Mouse (Mus musculus): ENCODE results near the gene Ccdc194.
A peak's percentile ranks its signal among the peaks of the same experiment; 100 is the strongest.

Gene Ccdc194

GRCm38 (mm10) chr8:71525226-71526050 lies at the start of gene Ccdc194:
Gene Ccdc194, minus strand, starts transcription at chr8:71525711.
- no peak for DNase-seq (ENCODE audit: inconsistent ontology term)

DNA sequence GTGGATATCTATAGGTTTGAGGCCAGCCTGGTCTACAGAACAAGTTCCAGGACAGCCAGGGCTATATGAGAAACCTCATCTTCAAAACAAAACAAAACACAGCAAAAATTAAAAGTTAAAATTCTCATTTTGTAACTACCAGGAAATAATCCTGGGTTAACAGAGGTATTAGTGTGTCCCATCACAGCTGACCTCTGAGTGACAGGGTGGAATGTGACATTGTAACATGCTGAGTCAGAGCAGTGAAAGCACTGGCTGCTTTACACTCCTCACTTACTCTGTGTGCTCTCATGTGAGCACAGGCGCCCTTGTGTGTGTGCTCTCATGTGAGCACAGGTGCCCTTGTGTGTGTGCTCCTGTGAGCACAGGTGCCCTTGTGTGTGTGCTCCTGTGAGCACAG lies 49.5 kb upstream of the Ccdc194 start:
- DNase-seq (ENCODE audit: inconsistent ontology term) = no peak

DNA sequence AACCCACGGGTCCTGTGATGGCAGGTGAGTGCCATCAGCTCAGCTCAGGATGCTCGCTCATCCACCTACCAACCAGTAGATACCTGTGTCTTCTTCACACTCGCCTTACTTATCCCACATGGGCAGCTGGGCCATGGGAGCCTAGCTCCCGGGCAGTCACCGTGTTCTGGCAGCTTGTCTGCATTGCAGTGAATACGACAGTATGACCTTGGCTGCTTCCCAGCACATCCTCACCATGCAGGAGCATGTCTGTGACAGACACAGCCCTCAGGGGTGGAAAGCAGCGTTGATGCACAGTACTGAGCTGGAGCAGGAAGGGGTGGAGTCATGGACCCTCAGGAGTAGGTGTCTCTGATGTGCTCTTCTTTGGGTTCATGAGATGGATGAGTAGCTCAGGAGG lies 48.9 kb upstream of the Ccdc194 start:
- no peak for DNase-seq (ENCODE audit: inconsistent ontology term)

DNA sequence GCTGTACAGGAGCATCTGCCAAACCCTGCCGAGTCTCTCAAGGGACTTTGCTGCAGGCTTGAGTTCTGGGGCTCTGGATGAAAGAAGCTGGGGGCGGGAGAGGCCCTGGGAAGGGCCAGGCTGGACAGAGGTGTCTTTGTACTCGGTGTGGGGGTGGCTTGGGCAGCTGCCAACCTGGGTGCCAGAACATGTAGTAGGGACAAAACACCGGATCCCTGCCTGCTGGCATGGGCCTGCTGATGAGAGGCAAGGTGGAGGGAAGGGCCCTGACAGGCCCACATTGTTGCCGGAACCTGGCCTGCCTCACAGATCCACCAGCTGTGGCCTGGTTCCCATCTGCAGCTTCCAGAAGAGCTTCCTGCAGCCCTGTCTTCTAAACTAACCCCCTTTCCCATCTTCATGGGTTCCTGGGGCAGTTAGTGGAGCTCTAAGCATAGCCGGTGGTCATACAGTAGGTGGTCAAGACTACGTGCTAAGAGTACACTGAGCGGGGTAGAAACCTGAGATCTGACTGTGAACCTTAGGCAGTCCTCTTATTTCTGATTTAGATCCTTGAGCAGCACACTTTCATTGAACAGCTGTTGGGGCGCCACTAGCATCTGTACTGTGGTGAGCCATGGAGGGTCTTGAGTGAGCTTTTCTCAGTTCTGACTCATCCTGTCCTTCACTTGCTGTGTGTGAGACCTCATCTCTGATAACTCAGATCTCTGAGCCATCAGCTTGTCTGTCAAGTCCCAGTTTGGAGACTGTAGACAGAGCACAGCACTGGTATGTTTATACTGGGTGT lies 47.5 kb upstream of the Ccdc194 start:
- peak; percentile 100 for DNase-seq (ENCODE audit: inconsistent ontology term)

DNA sequence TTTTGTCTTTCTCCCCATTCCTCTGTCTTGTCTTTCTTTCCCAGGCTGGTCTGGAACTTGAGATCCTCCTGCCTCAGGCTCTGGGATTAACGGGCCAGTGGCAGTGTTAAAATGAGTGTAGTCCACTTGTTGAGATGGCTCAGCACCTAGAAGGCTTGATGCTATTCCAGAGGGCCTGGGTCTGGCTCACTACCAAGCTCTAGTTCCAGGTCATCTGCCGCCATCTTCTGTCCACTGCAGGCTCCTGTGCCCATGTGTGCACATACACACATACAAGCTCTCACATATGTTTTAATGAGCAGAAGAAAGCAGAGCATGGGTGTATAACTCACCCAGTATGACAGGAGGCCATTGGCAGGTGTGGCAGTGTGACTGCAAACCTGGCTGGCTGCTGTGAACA lies 46.6 kb upstream of the Ccdc194 start:
- peak; percentile 51 for DNase-seq (ENCODE audit: inconsistent ontology term)

DNA sequence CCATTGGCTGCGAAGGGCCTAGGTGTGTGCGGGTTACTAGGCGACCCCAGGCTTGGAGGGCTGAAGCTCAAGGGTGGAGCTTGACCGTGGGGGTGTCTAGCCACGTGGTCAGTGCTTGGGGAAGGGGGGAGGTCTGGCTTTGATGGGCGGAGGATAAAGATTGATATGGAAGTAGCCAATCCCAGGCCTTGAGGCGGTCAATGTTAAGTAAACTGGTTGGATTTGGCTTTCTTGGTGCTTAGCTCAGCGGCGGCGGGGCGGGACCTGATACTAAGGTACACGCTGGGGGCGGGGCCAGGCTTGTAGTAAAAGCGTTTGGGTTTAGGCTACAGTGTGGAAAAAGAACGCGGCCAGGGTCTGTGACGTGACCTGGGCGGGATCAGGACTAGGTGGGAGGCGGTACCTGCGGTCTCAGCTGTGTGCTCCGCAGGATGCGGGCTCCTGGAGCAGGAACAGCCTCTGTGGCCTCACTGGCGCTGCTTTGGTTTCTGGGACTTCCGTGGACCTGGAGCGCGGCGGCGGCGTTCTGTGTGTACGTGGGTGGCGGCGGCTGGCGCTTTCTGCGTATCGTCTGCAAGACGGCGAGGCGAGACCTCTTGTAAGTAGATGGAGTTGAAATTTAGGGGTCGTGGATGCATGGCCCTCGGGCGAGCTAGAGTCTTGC lies 44.9 kb upstream of the Ccdc194 start:
- peak; percentile 100 for DNase-seq (ENCODE audit: inconsistent ontology term)

GRCm38 (mm10) chr8:71569366-71570290 lies 44.1 kb upstream of the Ccdc194 start:
- DNase-seq (ENCODE audit: inconsistent ontology term) = peak; percentile 89

GRCm38 (mm10) chr8:71568941-71569340 lies 43.4 kb upstream of the Ccdc194 start:
- DNase-seq (ENCODE audit: inconsistent ontology term) = no peak

- DNase-seq (ENCODE audit: inconsistent ontology term) = peak; percentile 64
Measured at GRCm38 (mm10) chr8:71568387-71568937, 43.0 kb upstream of the Ccdc194 start, which contains the start of gene Slc27a1. Gene Slc27a1, plus strand, starts transcription at chr8:71568882.

- DNase-seq (ENCODE audit: inconsistent ontology term) = no peak
Measured at GRCm38 (mm10) chr8:71567587-71567986, 42.1 kb upstream of the Ccdc194 start.

- DNase-seq (ENCODE audit: inconsistent ontology term) = no peak
Measured at GRCm38 (mm10) chr8:71566501-71566900, 41.0 kb upstream of the Ccdc194 start, which contains the start of gene Nxnl1. Gene Nxnl1, minus strand, starts transcription at chr8:71566601.

DNA sequence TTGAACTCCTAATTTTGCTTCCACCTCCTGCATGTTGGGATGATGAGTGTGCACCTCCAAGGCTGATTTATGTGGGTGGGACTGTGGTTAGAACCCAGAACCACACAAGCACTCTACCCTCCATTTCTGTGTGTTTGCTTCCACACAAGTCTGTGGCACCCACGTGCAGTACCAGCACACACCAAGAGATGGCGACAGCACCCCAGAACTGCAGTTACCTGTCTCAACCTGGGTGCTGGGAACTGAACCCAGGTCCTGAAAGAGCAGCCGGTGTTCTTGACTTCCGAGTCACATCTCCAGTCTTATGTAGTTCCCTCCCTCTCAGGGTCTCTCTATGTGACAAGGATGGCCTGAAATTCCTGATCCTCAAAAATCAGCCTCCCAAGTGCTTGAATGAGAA lies 38.5 kb upstream of the Ccdc194 start:
- no peak for DNase-seq (ENCODE audit: inconsistent ontology term)

DNA sequence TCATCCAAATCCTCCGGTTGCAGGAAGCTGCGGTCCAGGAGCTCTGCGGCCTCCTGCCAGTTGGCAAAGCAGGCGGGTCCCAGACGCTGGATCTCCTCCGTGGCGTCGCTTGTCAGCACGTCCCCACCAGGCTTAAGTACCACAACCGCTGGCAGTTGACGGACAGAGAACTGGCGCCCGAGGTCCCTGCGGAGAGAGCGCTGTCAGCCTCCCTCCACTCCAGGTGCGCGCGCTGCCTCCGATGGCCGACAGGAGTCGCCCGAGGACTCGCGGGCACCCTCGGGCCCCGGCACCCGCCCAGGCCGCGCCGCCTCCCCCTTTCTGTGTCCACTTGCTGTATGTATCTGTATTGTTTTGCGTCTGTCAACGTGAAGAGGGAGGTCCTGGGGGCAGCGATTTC lies 37.2 kb upstream of the Ccdc194 start:
- peak; percentile 75 for DNase-seq (ENCODE audit: inconsistent ontology term)

GRCm38 (mm10) chr8:71561401-71561800 lies 35.9 kb upstream of the Ccdc194 start:
- peak; percentile 71 for DNase-seq (ENCODE audit: inconsistent ontology term)

- no peak for DNase-seq (ENCODE audit: inconsistent ontology term)
Measured at GRCm38 (mm10) chr8:71560765-71561164, 35.3 kb upstream of the Ccdc194 start.

GRCm38 (mm10) chr8:71560071-71560470 lies 34.6 kb upstream of the Ccdc194 start:
- no peak for DNase-seq (ENCODE audit: inconsistent ontology term)

DNA sequence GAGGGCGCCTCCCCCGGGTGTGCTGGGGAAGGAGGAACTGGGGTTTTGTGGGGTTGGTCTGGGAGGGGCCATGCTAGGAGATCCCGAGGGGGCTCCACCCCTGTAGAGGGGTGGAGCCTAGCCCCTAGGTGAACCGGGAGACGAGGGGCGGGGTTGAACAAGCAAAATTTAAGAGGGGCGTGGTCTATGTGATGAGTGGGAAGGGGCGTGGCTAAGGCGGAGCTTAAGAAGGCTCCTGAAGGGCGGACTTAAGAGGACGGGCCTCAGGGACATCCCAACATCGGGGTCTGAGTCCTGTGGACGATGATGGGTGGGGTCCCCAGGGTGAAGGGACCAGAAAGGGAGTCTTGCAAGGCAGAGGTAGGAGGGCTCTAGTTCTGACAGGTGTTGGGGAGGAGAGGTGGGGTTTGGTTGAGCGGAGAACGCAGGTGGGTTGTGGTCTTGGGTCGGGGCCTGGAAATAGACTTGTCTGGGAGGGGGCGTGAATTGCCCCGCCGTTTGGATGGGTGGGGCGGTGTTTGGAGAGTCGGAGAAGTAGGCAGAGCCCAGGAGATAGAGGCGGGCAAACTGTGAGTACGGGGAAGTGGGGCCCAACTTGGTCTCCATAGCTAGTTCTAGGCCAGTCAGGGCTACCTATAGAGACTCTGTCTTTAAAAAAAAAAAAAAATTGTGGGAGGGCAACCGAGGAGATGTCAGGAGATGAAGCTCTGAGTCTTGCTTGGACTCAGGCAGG lies 33.6 kb upstream of the Ccdc194 start:
- DNase-seq (ENCODE audit: inconsistent ontology term) = peak; percentile 86

DNA sequence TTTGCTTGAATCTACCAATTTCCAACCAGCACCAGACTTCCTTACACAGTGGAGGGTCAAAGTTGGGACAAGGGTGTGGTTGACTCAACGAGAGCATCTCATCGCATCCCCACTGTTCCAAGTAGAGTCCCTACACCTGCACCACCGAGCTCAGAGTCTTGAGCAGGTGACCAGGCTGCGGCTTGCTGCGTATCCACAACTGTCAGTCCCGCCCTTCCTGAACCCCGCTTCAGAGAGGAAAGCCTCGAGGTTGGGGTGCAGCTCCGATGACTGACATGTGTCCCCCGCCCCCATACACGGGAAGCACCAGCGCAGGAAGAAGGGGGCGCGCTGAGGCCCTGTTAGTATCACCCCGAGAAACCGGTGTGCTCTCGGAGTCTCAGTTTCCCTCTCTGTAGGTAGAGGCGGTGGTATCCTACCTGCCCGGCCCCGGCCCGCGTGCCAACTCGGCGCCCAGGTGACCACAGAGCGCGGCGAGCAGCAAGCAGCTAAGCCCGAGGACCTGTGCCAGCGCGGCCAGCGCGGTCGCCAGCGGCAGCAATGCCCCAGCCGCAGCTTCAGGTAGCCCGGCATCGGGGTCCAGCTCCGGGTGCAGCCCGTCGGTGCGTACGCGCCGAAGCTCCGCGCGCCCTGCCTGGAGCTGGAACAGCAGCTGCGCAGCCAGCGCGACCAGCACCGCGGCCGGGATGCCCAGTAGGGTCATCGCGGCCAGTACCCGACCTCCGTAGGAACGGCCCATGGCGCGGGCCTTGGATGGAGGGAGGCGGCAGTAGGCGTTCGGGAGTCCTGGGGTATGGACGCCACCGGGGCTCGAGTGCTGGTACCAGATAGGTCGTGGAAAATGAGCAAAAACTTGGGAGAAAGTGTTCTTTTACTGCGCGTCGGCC lies 32.8 kb upstream of the Ccdc194 start, which contains the start of gene Tmem221:
Gene Tmem221, minus strand, starts transcription at position 801 of the 887 bp plus-strand sequence.
- DNase-seq (ENCODE audit: inconsistent ontology term) = no peak

- DNase-seq (ENCODE audit: inconsistent ontology term) = no peak
Measured at GRCm38 (mm10) chr8:71554644-71555043, 29.1 kb upstream of the Ccdc194 start.

Data from Muller cell, postnatal 12 days (primary cell).